Mouse (Mus musculus) C2C12 (cell line): ENCODE data around the gene Nek9. TPM values are rescaled to one million over a fixed set of nuclear protein-coding genes. Genes with fewer than 3 reads are reported as not detected.

Source experiments
- H3K27me3 ChIP-seq: one replicate; pipeline ENCODE4 v1.6.1; 2011; ENCODE audit not compliant: control insufficient read depth, insufficient read depth, insufficient read length
- H3K36me3 ChIP-seq: one replicate; pipeline ENCODE4 v1.6.1; 2011; ENCODE audit not compliant: control insufficient read depth, insufficient read depth
- H3K4me3 ChIP-seq: one replicate; pipeline ENCODE4 v1.5.1; 2011; ENCODE audit warnings: mild to moderate bottlenecking, control low read depth; ENCODE audit not compliant: poor library complexity, insufficient read depth, severe bottlenecking
- H3K79me2 ChIP-seq: one replicate; pipeline ENCODE4 v1.6.1; 2011; ENCODE audit not compliant: control insufficient read depth, insufficient read depth
- H3K79me3 ChIP-seq: one replicate; pipeline ENCODE4 v1.6.1; 2011; ENCODE audit warnings: low read depth, control low read depth
- H3ac ChIP-seq: one replicate; pipeline ENCODE3; 2011; ENCODE audit warnings: low read depth; ENCODE audit not compliant: control insufficient read depth, insufficient read length
- CEBPB ChIP-seq: IDR thresholded peaks from one replicate; pipeline ENCODE4 v1.6.1; 2011; ENCODE audit warnings: low read depth, mild to moderate bottlenecking, control low read depth, moderate library complexity
- CTCF ChIP-seq: IDR thresholded peaks from one replicate; pipeline ENCODE4 v1.5.1; 2011; ENCODE audit not compliant: control insufficient read depth, insufficient read depth, insufficient read length
- FOSL1 ChIP-seq: IDR thresholded peaks from one replicate; pipeline ENCODE4 v1.8.0; 2011; ENCODE audit warnings: mild to moderate bottlenecking, low read length; ENCODE audit not compliant: poor library complexity, insufficient read depth, severe bottlenecking
- MAX ChIP-seq: IDR thresholded peaks from one replicate; pipeline ENCODE4 v1.6.1; 2011; ENCODE audit warnings: mild to moderate bottlenecking, control low read depth
- MYOD1 ChIP-seq: IDR thresholded peaks from one replicate; pipeline ENCODE4 v1.6.1; 2011; ENCODE audit warnings: low read depth; ENCODE audit not compliant: control insufficient read depth, insufficient read length
- MYOG ChIP-seq: IDR thresholded peaks from one replicate; pipeline ENCODE4 v1.6.1; 2011; ENCODE audit not compliant: control insufficient read depth, insufficient read length; ENCODE audit errors: extremely low read depth
- USF1 ChIP-seq: IDR thresholded peaks from one replicate; pipeline ENCODE4 v1.6.1; 2011; ENCODE audit warnings: low read depth, mild to moderate bottlenecking, control low read depth, moderate library complexity
- polyA plus RNA-seq: library from polyadenylated mRNA; unstranded; fragments of >200 nt; fragmentation: generic; extraction: Trizol; gene quantifications from one replicate; pipeline ENCODE4 v1.2.1, GENCODE M21; 2012; ENCODE audit warnings: missing spikeins

Nek9 gene
- polyA plus RNA-seq, 1 experiment = 28.4 TPM

- Histone ChIP-seq H3K79me2 (no peaks in the 10 kb centered on the region), H3ac (no peak overlapping the region), H3K36me3 (peaks cover 90% of the 10 kb centered on the region), H3K4me3 (no peak overlapping the region), H3K79me3 (no peaks in the 10 kb centered on the region), H3K27me3 (no peaks in the 10 kb centered on the region)
- TF ChIP-seq MYOG = no peak
- TF ChIP-seq MAX = no peak
- TF ChIP-seq CEBPB = peak; percentile 88
- no peak for TF ChIP-seq USF1
- peak; percentile 8 for TF ChIP-seq FOSL1
These were observed 9.0 kb downstream of the Nek9 start for GRCm38 (mm10) chr12:85330153-85330552.

GRCm38 (mm10) chr12:85308651-85309050, 30.5 kb downstream of the Nek9 start:
- Histone ChIP-seq H3K4me3 (no peak overlapping the region), H3K79me3 (no peaks in the 10 kb centered on the region), H3ac (no peak overlapping the region), H3K79me2 (no peaks in the 10 kb centered on the region), H3K27me3 (no peaks in the 10 kb centered on the region), H3K36me3 (peaks cover 80% of the 10 kb centered on the region)
- TF ChIP-seq MAX = no peak
- no peak for TF ChIP-seq MYOD1
- TF ChIP-seq CTCF = no peak
- no peak for TF ChIP-seq USF1
- no peak for TF ChIP-seq FOSL1

GRCm38 (mm10) chr12:85305247-85305892, 33.8 kb downstream of the Nek9 start:
- no peaks in the 10 kb centered on the region for H3K79me3 ChIP-seq
- TF ChIP-seq CEBPB = peak; percentile 83
- TF ChIP-seq MYOG = no peak
- TF ChIP-seq CTCF = peak; percentile 73
- TF ChIP-seq MAX = no peak
- no peak for TF ChIP-seq FOSL1
- no peak for TF ChIP-seq USF1
- TF ChIP-seq MYOD1 = no peak
- H3K4me3 ChIP-seq = no peak overlapping the region
- H3ac ChIP-seq = peak overlapping the region; percentile 26
- no peaks in the 10 kb centered on the region for H3K27me3 ChIP-seq
- no peaks in the 10 kb centered on the region for H3K79me2 ChIP-seq
- peaks cover 82% of the 10 kb centered on the region for H3K36me3 ChIP-seq

- H3K36me3 ChIP-seq = peaks cover 80% of the 10 kb centered on the region
- H3K79me3 ChIP-seq = no peaks in the 10 kb centered on the region
- no peaks in the 10 kb centered on the region for H3K27me3 ChIP-seq
- TF ChIP-seq FOSL1 (no peak), USF1 (peak; percentile 81)
- H3ac ChIP-seq = no peak overlapping the region
- no peaks in the 10 kb centered on the region for H3K79me2 ChIP-seq
- H3K4me3 ChIP-seq = no peak overlapping the region
These were observed 34.4 kb downstream of the Nek9 start for GRCm38 (mm10) chr12:85304725-85305124.

- no peak for TF ChIP-seq MYOD1
- H3K27me3 ChIP-seq = no peaks in the 10 kb centered on the region
- no peaks in the 10 kb centered on the region for H3K79me2 ChIP-seq
- H3K36me3 ChIP-seq = peaks cover 75% of the 10 kb centered on the region
- no peak overlapping the region for H3ac ChIP-seq
- H3K79me3 ChIP-seq = no peaks in the 10 kb centered on the region
- no peak overlapping the region for H3K4me3 ChIP-seq
These were observed 35.9 kb downstream of the Nek9 start for GRCm38 (mm10) chr12:85303256-85303655.

GRCm38 (mm10) chr12:85298835-85299180, 40.4 kb downstream of the Nek9 start:
- Histone ChIP-seq H3K79me3 (no peaks in the 10 kb centered on the region), H3ac (no peak overlapping the region), H3K27me3 (no peaks in the 10 kb centered on the region), H3K36me3 (peaks cover 45% of the 10 kb centered on the region), H3K4me3 (no peak overlapping the region), H3K79me2 (no peaks in the 10 kb centered on the region)
- TF ChIP-seq MAX (no peak), FOSL1 (no peak), USF1 (no peak), MYOG (no peak), CTCF (no peak), CEBPB (no peak), MYOD1 (no peak)
